Mouse (Mus musculus): ENCODE data around the gene Kif26b. TPM values are rescaled to one million over a fixed set of nuclear protein-coding genes. Genes with fewer than 3 reads are reported as not detected.

The Kif26b gene
- polyA plus RNA-seq, 1 experiment from 2014 or later, result 6.5 TPM

- Histone ChIP-seq H3K27me3 (ENCODE audit: control insufficient read depth, insufficient read depth, low read length) (no peaks in the 10 kb centered on the region), H3K27ac (ENCODE audit: low read depth, low read length) (no peak overlapping the region), H3K36me3 (ENCODE audit: control insufficient read depth, insufficient read depth, low read length) (no peaks in the 10 kb centered on the region), H3K4me1 (replicated peaks; ENCODE audit: control insufficient read depth, insufficient read depth, low read length) (no peaks in the 10 kb centered on the region), H3K9ac (ENCODE audit: low read depth, low read length) (no peak overlapping the region), H3K4me2 (replicated peaks; ENCODE audit: low read depth, low read length) (no peak overlapping the region), H3K9me3 (ENCODE audit: control insufficient read depth, low read length) (no peaks in the 10 kb centered on the region), H3K4me3 (ENCODE audit: low read depth, low read length) (no peak overlapping the region)
- ATAC-seq (ENCODE audit: low FRiP score), result no peak
- WGBS, result 86% methylated on average over 4 of the region's 4 CpGs
- DNase-seq (ENCODE audit: low spot score), result no peak
Measured at GRCm38 (mm10) chr1:178866757-178867156, 337.8 kb downstream of the Kif26b start.

GRCm38 (mm10) chr1:178871055-178871454 lies 342.1 kb downstream of the Kif26b start:
- no peak for ATAC-seq (ENCODE audit: low FRiP score)
- Histone ChIP-seq H3K27ac (ENCODE audit: low read depth, low read length) (no peak overlapping the region), H3K4me1 (replicated peaks; ENCODE audit: control insufficient read depth, insufficient read depth, low read length) (no peaks in the 10 kb centered on the region), H3K9ac (ENCODE audit: low read depth, low read length) (no peak overlapping the region), H3K9me3 (ENCODE audit: control insufficient read depth, low read length) (no peaks in the 10 kb centered on the region), H3K4me2 (replicated peaks; ENCODE audit: low read depth, low read length) (no peak overlapping the region), H3K36me3 (ENCODE audit: control insufficient read depth, insufficient read depth, low read length) (no peaks in the 10 kb centered on the region), H3K27me3 (ENCODE audit: control insufficient read depth, insufficient read depth, low read length) (no peaks in the 10 kb centered on the region), H3K4me3 (ENCODE audit: low read depth, low read length) (no peak overlapping the region)
- DNase-seq (ENCODE audit: low spot score), result no peak
- WGBS, result 90% methylated on average over 3 of the region's 3 CpGs

- Histone ChIP-seq H3K27ac (ENCODE audit: low read depth, low read length) (no peak overlapping the region), H3K4me3 (ENCODE audit: low read depth, low read length) (no peak overlapping the region), H3K9me3 (ENCODE audit: control insufficient read depth, low read length) (no peaks in the 10 kb centered on the region), H3K36me3 (ENCODE audit: control insufficient read depth, insufficient read depth, low read length) (no peaks in the 10 kb centered on the region), H3K4me2 (replicated peaks; ENCODE audit: low read depth, low read length) (no peak overlapping the region), H3K9ac (ENCODE audit: low read depth, low read length) (no peak overlapping the region), H3K27me3 (ENCODE audit: control insufficient read depth, insufficient read depth, low read length) (no peaks in the 10 kb centered on the region), H3K4me1 (replicated peaks; ENCODE audit: control insufficient read depth, insufficient read depth, low read length) (no peaks in the 10 kb centered on the region)
- WGBS, result 58% methylated on average over 2 of the region's 2 CpGs
- DNase-seq (ENCODE audit: low spot score), result no peak
- ATAC-seq (ENCODE audit: low FRiP score), result no peak
Measured at GRCm38 (mm10) chr1:178876926-178877325, 348.0 kb downstream of the Kif26b start.

GRCm38 (mm10) chr1:178878676-178879075 lies 349.8 kb downstream of the Kif26b start:
- H3K27ac ChIP-seq (ENCODE audit: low read depth, low read length), result no peak overlapping the region
- no peaks in the 10 kb centered on the region for H3K36me3 ChIP-seq (ENCODE audit: control insufficient read depth, insufficient read depth, low read length)
- H3K9ac ChIP-seq (ENCODE audit: low read depth, low read length), result no peak overlapping the region
- no peak for ATAC-seq (ENCODE audit: low FRiP score)
- 69% methylated on average over 1 of the region's 1 CpGs for WGBS
- H3K4me2 ChIP-seq (replicated peaks; ENCODE audit: low read depth, low read length), result no peak overlapping the region
- no peaks in the 10 kb centered on the region for H3K4me1 ChIP-seq (replicated peaks; ENCODE audit: control insufficient read depth, insufficient read depth, low read length)
- no peak overlapping the region for H3K4me3 ChIP-seq (ENCODE audit: low read depth, low read length)
- DNase-seq (ENCODE audit: low spot score), result no peak
- no peaks in the 10 kb centered on the region for H3K27me3 ChIP-seq (ENCODE audit: control insufficient read depth, insufficient read depth, low read length)
- no peaks in the 10 kb centered on the region for H3K9me3 ChIP-seq (ENCODE audit: control insufficient read depth, low read length)

- Histone ChIP-seq H3K4me1 (replicated peaks; ENCODE audit: control insufficient read depth, insufficient read depth, low read length) (no peaks in the 10 kb centered on the region), H3K9ac (ENCODE audit: low read depth, low read length) (no peak overlapping the region), H3K9me3 (ENCODE audit: control insufficient read depth, low read length) (no peaks in the 10 kb centered on the region), H3K4me3 (ENCODE audit: low read depth, low read length) (no peak overlapping the region), H3K36me3 (ENCODE audit: control insufficient read depth, insufficient read depth, low read length) (no peaks in the 10 kb centered on the region), H3K27ac (ENCODE audit: low read depth, low read length) (no peak overlapping the region), H3K27me3 (ENCODE audit: control insufficient read depth, insufficient read depth, low read length) (no peaks in the 10 kb centered on the region), H3K4me2 (replicated peaks; ENCODE audit: low read depth, low read length) (no peak overlapping the region)
- 89% methylated on average over 7 of the region's 7 CpGs for WGBS
- DNase-seq (ENCODE audit: low spot score) (no peak), ATAC-seq (ENCODE audit: low FRiP score) (no peak)
Measured at GRCm38 (mm10) chr1:178880905-178881304, 352.0 kb downstream of the Kif26b start.

- Histone ChIP-seq H3K36me3 (ENCODE audit: control insufficient read depth, insufficient read depth, low read length) (no peaks in the 10 kb centered on the region), H3K27ac (ENCODE audit: low read depth, low read length) (peak overlapping the region; percentile 17; the same call in 1 of the 2 replicates), H3K4me1 (replicated peaks; ENCODE audit: control insufficient read depth, insufficient read depth, low read length) (no peaks in the 10 kb centered on the region), H3K27me3 (ENCODE audit: control insufficient read depth, insufficient read depth, low read length) (no peaks in the 10 kb centered on the region), H3K4me2 (replicated peaks; ENCODE audit: low read depth, low read length) (no peak overlapping the region), H3K9ac (ENCODE audit: low read depth, low read length) (no peak overlapping the region), H3K9me3 (ENCODE audit: control insufficient read depth, low read length) (no peaks in the 10 kb centered on the region), H3K4me3 (ENCODE audit: low read depth, low read length) (no peak overlapping the region)
- WGBS, result 64% methylated on average over 5 of the region's 5 CpGs
- peak; percentile 14 for DNase-seq (ENCODE audit: low spot score)
- peak; percentile 61 for ATAC-seq (ENCODE audit: low FRiP score)
Measured at GRCm38 (mm10) chr1:178886671-178887070, 357.7 kb downstream of the Kif26b start.

- Histone ChIP-seq H3K4me3 (ENCODE audit: low read depth, low read length) (no peak overlapping the region), H3K27ac (ENCODE audit: low read depth, low read length) (no peak overlapping the region), H3K9me3 (ENCODE audit: control insufficient read depth, low read length) (no peaks in the 10 kb centered on the region), H3K27me3 (ENCODE audit: control insufficient read depth, insufficient read depth, low read length) (no peaks in the 10 kb centered on the region), H3K36me3 (ENCODE audit: control insufficient read depth, insufficient read depth, low read length) (no peaks in the 10 kb centered on the region), H3K9ac (ENCODE audit: low read depth, low read length) (no peak overlapping the region), H3K4me2 (replicated peaks; ENCODE audit: low read depth, low read length) (no peak overlapping the region), H3K4me1 (replicated peaks; ENCODE audit: control insufficient read depth, insufficient read depth, low read length) (no peaks in the 10 kb centered on the region)
- no peak for ATAC-seq (ENCODE audit: low FRiP score)
- no peak for DNase-seq (ENCODE audit: low spot score)
- 92% methylated on average over 6 of the region's 6 CpGs for WGBS
Measured at GRCm38 (mm10) chr1:178892376-178892775, 363.5 kb downstream of the Kif26b start.

GRCm38 (mm10) chr1:178893229-178894080 lies 364.5 kb downstream of the Kif26b start:
- H3K9ac ChIP-seq (ENCODE audit: low read depth, low read length), result no peak overlapping the region
- 84% methylated on average over 11 of the region's 11 CpGs for WGBS
- H3K4me2 ChIP-seq (replicated peaks; ENCODE audit: low read depth, low read length), result no peak overlapping the region
- H3K4me1 ChIP-seq (replicated peaks; ENCODE audit: control insufficient read depth, insufficient read depth, low read length), result no peaks in the 10 kb centered on the region
- H3K27me3 ChIP-seq (ENCODE audit: control insufficient read depth, insufficient read depth, low read length), result no peaks in the 10 kb centered on the region
- no peaks in the 10 kb centered on the region for H3K36me3 ChIP-seq (ENCODE audit: control insufficient read depth, insufficient read depth, low read length)
- H3K27ac ChIP-seq (ENCODE audit: low read depth, low read length), result no peak overlapping the region
- no peaks in the 10 kb centered on the region for H3K9me3 ChIP-seq (ENCODE audit: control insufficient read depth, low read length)
- no peak for DNase-seq (ENCODE audit: low spot score)
- ATAC-seq (ENCODE audit: low FRiP score), result no peak
- H3K4me3 ChIP-seq (ENCODE audit: low read depth, low read length), result no peak overlapping the region

GRCm38 (mm10) chr1:178894081-178894401 lies 365.1 kb downstream of the Kif26b start:
- Histone ChIP-seq H3K9me3 (ENCODE audit: control insufficient read depth, low read length) (no peaks in the 10 kb centered on the region), H3K27ac (ENCODE audit: low read depth, low read length) (no peak overlapping the region), H3K27me3 (ENCODE audit: control insufficient read depth, insufficient read depth, low read length) (no peaks in the 10 kb centered on the region), H3K4me2 (replicated peaks; ENCODE audit: low read depth, low read length) (no peak overlapping the region), H3K9ac (ENCODE audit: low read depth, low read length) (no peak overlapping the region), H3K4me1 (replicated peaks; ENCODE audit: control insufficient read depth, insufficient read depth, low read length) (no peaks in the 10 kb centered on the region), H3K4me3 (ENCODE audit: low read depth, low read length) (no peak overlapping the region), H3K36me3 (ENCODE audit: control insufficient read depth, insufficient read depth, low read length) (no peaks in the 10 kb centered on the region)
- DNase-seq (ENCODE audit: low spot score) (no peak), ATAC-seq (ENCODE audit: low FRiP score) (no peak)
- 83% methylated on average over 3 of the region's 3 CpGs for WGBS

All from hindbrain, embryonic 11.5 days (tissue).